Mouse (Mus musculus) liver, embryonic 12.5 days (tissue): ENCODE results near the gene Maml2. TPM values are rescaled to one million over a fixed set of nuclear protein-coding genes. Genes with fewer than 3 reads are reported as not detected.

ENCODE experiments used
- ATAC-seq: fragments of 200-750 bp; cut with Nextera tagmentation; 2 replicates; pipeline ENCODE4 v1.8.0; 2017; ENCODE audit warnings: moderate number of reproducible peaks, mild to moderate bottlenecking, moderate library complexity
- H3K27ac ChIP-seq: fragments of 300-500 bp; sonication (generic); 2 replicates; pipeline ENCODE4 v1.5.1; 2016; ENCODE audit warnings: mild to moderate bottlenecking
- H3K27me3 ChIP-seq: fragments of 300-500 bp; sonication (generic); replicated peaks from 2 replicates; pipeline ENCODE4 v1.6.1; 2016; ENCODE audit warnings: mild to moderate bottlenecking, moderate library complexity
- H3K36me3 ChIP-seq: fragments of 300-500 bp; sonication (generic); 2 replicates; pipeline ENCODE4 v1.6.1; 2016; ENCODE audit warnings: mild to moderate bottlenecking, moderate library complexity
- H3K4me1 ChIP-seq: fragments of 300-500 bp; sonication (generic); 2 replicates; pipeline ENCODE4 v1.6.1; 2016
- H3K4me2 ChIP-seq: fragments of 300-500 bp; sonication (generic); 2 replicates; pipeline ENCODE4 v1.6.1; 2016; ENCODE audit warnings: mild to moderate bottlenecking, moderate library complexity
- H3K4me3 ChIP-seq: fragments of 300-500 bp; sonication (generic); 2 replicates; pipeline ENCODE4 v1.5.1; 2016; ENCODE audit warnings: mild to moderate bottlenecking, moderate library complexity
- H3K9ac ChIP-seq: fragments of 300-500 bp; sonication (generic); 2 replicates; pipeline ENCODE4 v1.6.1; 2016; ENCODE audit warnings: mild to moderate bottlenecking, moderate library complexity
- H3K9me3 ChIP-seq: fragments of 300-500 bp; sonication (generic); replicated peaks from 2 replicates; pipeline ENCODE4 v1.6.1; 2016; ENCODE audit warnings: mild to moderate bottlenecking, moderate library complexity
- WGBS: fragments of 180-500 bp; shearing (Covaris S2); methylation state at CpG from one replicate; pipeline ENCODE4 v1.1.7; 2016; ENCODE audit not compliant: insufficient replicate concordance; 5-methylcytosine and 5-hydroxymethylcytosine counted together
- polyA plus RNA-seq: library from polyadenylated mRNA; unstranded; fragments of >200 nt; fragmentation: Nextera tagmentation; extraction: Ambion mirVana; gene quantifications from 2 replicates; pipeline ENCODE4 v1.2.1, GENCODE M21; 2016

Maml2 gene
- polyA plus RNA-seq, 1 experiment from 2014 or later = 1.7 TPM

GRCm38 (mm10) chr9:13566154-13566885 is 268.6 kb downstream of the Maml2 start:
- no peak for ATAC-seq
- no peak overlapping the region for H3K4me2 ChIP-seq
- H3K9me3 ChIP-seq = no peaks in the 10 kb centered on the region
- no peak overlapping the region for H3K27ac ChIP-seq
- H3K4me3 ChIP-seq = no peak overlapping the region
- no peaks in the 10 kb centered on the region for H3K36me3 ChIP-seq
- peaks cover 8% of the 10 kb centered on the region; the same call in 1 of the 2 replicates for H3K4me1 ChIP-seq
- H3K9ac ChIP-seq = no peak overlapping the region
- WGBS = 65% methylated on average over 5 of the region's 5 CpGs
- H3K27me3 ChIP-seq = no peaks in the 10 kb centered on the region

GRCm38 (mm10) chr9:13569023-13569422 is 271.3 kb downstream of the Maml2 start:
- peaks cover 1% of the 10 kb centered on the region; the same call in 1 of the 2 replicates for H3K4me1 ChIP-seq
- no peaks in the 10 kb centered on the region for H3K27me3 ChIP-seq
- no peak overlapping the region for H3K4me2 ChIP-seq
- no peak overlapping the region for H3K9ac ChIP-seq
- no peak overlapping the region for H3K27ac ChIP-seq
- no peak for ATAC-seq
- no peaks in the 10 kb centered on the region for H3K9me3 ChIP-seq
- no peak overlapping the region for H3K4me3 ChIP-seq
- 74% methylated on average over 4 of the region's 4 CpGs for WGBS
- H3K36me3 ChIP-seq = no peaks in the 10 kb centered on the region

GRCm38 (mm10) chr9:13572847-13573246 is 275.1 kb downstream of the Maml2 start:
- no peak overlapping the region for H3K4me2 ChIP-seq
- no peak overlapping the region for H3K4me3 ChIP-seq
- no peaks in the 10 kb centered on the region for H3K36me3 ChIP-seq
- 0 out of 2 replicates have a peak, but pooled peaks cover 4% of the 10 kb centered on the region for H3K4me1 ChIP-seq
- WGBS = 76% methylated on average over 3 of the region's 3 CpGs
- ATAC-seq = no peak
- H3K27me3 ChIP-seq = no peaks in the 10 kb centered on the region
- H3K27ac ChIP-seq = no peak overlapping the region
- H3K9me3 ChIP-seq = no peaks in the 10 kb centered on the region
- H3K9ac ChIP-seq = no peak overlapping the region

GRCm38 (mm10) chr9:13574059-13574458 is 276.3 kb downstream of the Maml2 start:
- no peaks in the 10 kb centered on the region for H3K9me3 ChIP-seq
- H3K9ac ChIP-seq = no peak overlapping the region
- WGBS = 22% methylated on average over 5 of the region's 5 CpGs
- no peak for ATAC-seq
- no peak overlapping the region for H3K27ac ChIP-seq
- H3K4me1 ChIP-seq = 0 out of 2 replicates have a peak, but pooled peaks cover 4% of the 10 kb centered on the region
- no peak overlapping the region for H3K4me2 ChIP-seq
- H3K4me3 ChIP-seq = no peak overlapping the region
- H3K27me3 ChIP-seq = no peaks in the 10 kb centered on the region
- no peaks in the 10 kb centered on the region for H3K36me3 ChIP-seq

- H3K4me2 ChIP-seq = no peak overlapping the region
- WGBS = 41% methylated on average over 2 of the region's 2 CpGs
- H3K4me1 ChIP-seq = 0 out of 2 replicates have a peak, but pooled peaks cover 4% of the 10 kb centered on the region
- no peak overlapping the region for H3K4me3 ChIP-seq
- H3K9ac ChIP-seq = no peak overlapping the region
- no peaks in the 10 kb centered on the region for H3K27me3 ChIP-seq
- H3K9me3 ChIP-seq = no peaks in the 10 kb centered on the region
- ATAC-seq = no peak
- H3K27ac ChIP-seq = no peak overlapping the region
- no peaks in the 10 kb centered on the region for H3K36me3 ChIP-seq
Observed at GRCm38 (mm10) chr9:13574913-13575312, 277.2 kb downstream of the Maml2 start.

- 74% methylated on average over 1 of the region's 1 CpGs for whole genome bisulfite sequencing
- no peaks in the 10 kb centered on the region for H3K36me3 ChIP-seq
- H3K4me2 ChIP-seq = no peak overlapping the region
- no peak overlapping the region for H3K27ac ChIP-seq
- H3K4me3 ChIP-seq = no peak overlapping the region
- no peaks in the 10 kb centered on the region for H3K9me3 ChIP-seq
- H3K27me3 ChIP-seq = no peaks in the 10 kb centered on the region
- H3K4me1 ChIP-seq = 0 out of 2 replicates have a peak, but pooled peaks cover 4% of the 10 kb centered on the region
- no peak for ATAC-seq
- no peak overlapping the region for H3K9ac ChIP-seq
Observed at GRCm38 (mm10) chr9:13577150-13577549, 279.4 kb downstream of the Maml2 start.

- no peak overlapping the region for H3K9ac ChIP-seq
- H3K27ac ChIP-seq = no peak overlapping the region
- no peaks in the 10 kb centered on the region for H3K36me3 ChIP-seq
- peaks cover 12% of the 10 kb centered on the region; the same call in 1 of the 2 replicates for H3K4me1 ChIP-seq
- no peak overlapping the region for H3K4me3 ChIP-seq
- WGBS = 60% methylated on average over 5 of the region's 5 CpGs
- ATAC-seq = no peak
- H3K9me3 ChIP-seq = no peaks in the 10 kb centered on the region
- no peaks in the 10 kb centered on the region for H3K27me3 ChIP-seq
- no peak overlapping the region for H3K4me2 ChIP-seq
Observed at GRCm38 (mm10) chr9:13581184-13581583, 283.4 kb downstream of the Maml2 start.

GRCm38 (mm10) chr9:13583952-13584351 is 286.2 kb downstream of the Maml2 start:
- no peak overlapping the region for H3K4me2 ChIP-seq
- H3K9me3 ChIP-seq = no peaks in the 10 kb centered on the region
- no peak overlapping the region for H3K4me3 ChIP-seq
- H3K27me3 ChIP-seq = no peaks in the 10 kb centered on the region
- peaks cover 17% of the 10 kb centered on the region; the same call in 1 of the 2 replicates for H3K4me1 ChIP-seq
- no peak overlapping the region for H3K9ac ChIP-seq
- H3K27ac ChIP-seq = no peak overlapping the region
- no peaks in the 10 kb centered on the region for H3K36me3 ChIP-seq
- no peak for ATAC-seq
- WGBS = 56% methylated on average over 5 of the region's 5 CpGs

GRCm38 (mm10) chr9:13584435-13584834 is 286.7 kb downstream of the Maml2 start:
- 75% methylated on average over 3 of the region's 3 CpGs for WGBS
- no peaks in the 10 kb centered on the region for H3K27me3 ChIP-seq
- H3K27ac ChIP-seq = no peak overlapping the region
- H3K9me3 ChIP-seq = no peaks in the 10 kb centered on the region
- peaks cover 17% of the 10 kb centered on the region; the same call in 1 of the 2 replicates for H3K4me1 ChIP-seq
- no peak overlapping the region for H3K4me2 ChIP-seq
- no peak overlapping the region for H3K9ac ChIP-seq
- H3K36me3 ChIP-seq = no peaks in the 10 kb centered on the region
- no peak for ATAC-seq
- H3K4me3 ChIP-seq = no peak overlapping the region

GRCm38 (mm10) chr9:13587085-13587933 is 289.6 kb downstream of the Maml2 start:
- 38% methylated on average over 9 of the region's 9 CpGs for WGBS
- Histone ChIP-seq H3K4me1 (peaks cover 17% of the 10 kb centered on the region; the same call in 1 of the 2 replicates), H3K27ac (no peak overlapping the region), H3K9ac (no peak overlapping the region), H3K9me3 (no peaks in the 10 kb centered on the region), H3K27me3 (no peaks in the 10 kb centered on the region), H3K4me3 (no peak overlapping the region), H3K4me2 (no peak overlapping the region), H3K36me3 (no peaks in the 10 kb centered on the region)
- ATAC-seq = no peak

GRCm38 (mm10) chr9:13588786-13589185 is 291.0 kb downstream of the Maml2 start:
- ATAC-seq = no peak
- Histone ChIP-seq H3K4me3 (no peak overlapping the region), H3K36me3 (no peaks in the 10 kb centered on the region), H3K4me1 (peaks cover 16% of the 10 kb centered on the region; the same call in 1 of the 2 replicates), H3K27me3 (no peaks in the 10 kb centered on the region), H3K4me2 (no peak overlapping the region), H3K27ac (no peak overlapping the region), H3K9ac (no peak overlapping the region), H3K9me3 (no peaks in the 10 kb centered on the region)
- WGBS = 85% methylated on average over 1 of the region's 1 CpGs

- no peaks in the 10 kb centered on the region for H3K36me3 ChIP-seq
- H3K27me3 ChIP-seq = no peaks in the 10 kb centered on the region
- ATAC-seq = no peak
- 0 out of 2 replicates have a peak, but pooled peaks cover 2% of the 10 kb centered on the region for H3K4me1 ChIP-seq
- no peak overlapping the region for H3K27ac ChIP-seq
- H3K9me3 ChIP-seq = no peaks in the 10 kb centered on the region
- H3K9ac ChIP-seq = no peak overlapping the region
- no peak overlapping the region for H3K4me2 ChIP-seq
- 81% methylated on average over 10 of the region's 10 CpGs for WGBS
- no peak overlapping the region for H3K4me3 ChIP-seq
Observed at GRCm38 (mm10) chr9:13592701-13593100, 294.9 kb downstream of the Maml2 start.
